19 mouse cellular contexts compared by ENCODE assay signal in the genomic region with DNA sequence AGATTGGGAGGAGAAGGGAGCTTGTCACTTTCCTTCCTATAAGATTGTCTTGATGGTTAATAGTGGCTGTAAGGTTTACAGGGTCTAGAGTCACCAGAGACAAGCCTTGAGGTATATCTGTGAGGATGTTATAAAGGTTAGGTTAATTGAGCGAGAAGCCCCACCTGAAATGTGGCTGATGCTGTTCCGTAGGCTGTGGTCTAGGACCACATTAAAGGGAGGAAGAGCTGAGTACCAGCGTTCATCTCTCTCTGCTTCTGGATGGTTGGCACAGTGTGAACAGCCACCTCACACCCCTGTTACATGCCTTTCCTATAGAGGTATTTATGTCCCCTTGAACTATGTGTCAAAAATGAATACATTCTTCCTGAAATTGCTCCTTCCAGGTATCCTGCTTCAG.
DNase-seq lines count a peak whose midpoint lies in the region; ATAC-seq lines count a peak whose summit lies in the region.
"Had no signal": no experiment of that assay in that cellular context is flagged by ENCODE, and none has a peak within 500 bp of the region (broad histone marks: within the 10 kb centered on the region; RNA-seq: fewer than 3 reads in every experiment).

No protein-coding gene starts in this region.

- DNase-seq in CD4-positive helper T cell, adult 2 months (ENCODE audit: low read depth, low spot score), result peak; percentile 87
- peak; percentile 80 for DNase-seq in induced T-regulatory cell, adult 2 months (ENCODE audit: low read depth)
- DNase-seq in natural killer cell, adult 2 months (ENCODE audit: low spot score in 2 of 2), result peak; percentile 33 to 37
- no peak for DNase-seq in urinary bladder, adult 18-20 months (ENCODE audit: low spot score in 2 of 2)
- DNase-seq in cerebellum, postnatal 10 days, result no peak
- DNase-seq: adrenal gland, adult 8-10 months; adrenal gland, postnatal 36 days; cerebellum, adult 8-10 months; cerebellum, postnatal 25 days; gastrocnemius, postnatal 10 days; heart, adult 2 months; heart, postnatal 10 days; heart, postnatal 4 days had no signal

- peak; percentile 59 for ATAC-seq in CD4-positive, CD25-positive, alpha-beta regulatory T cell, adult 4 months
- no peak for ATAC-seq in frontal cortex, adult (ENCODE audit: low TSS enrichment)
- ATAC-seq: forebrain, embryonic 15.5 days; hindbrain, embryonic 16.5 days; intestine, embryonic 15.5 days; Patski had no signal

Comparison
In these comparisons a context has a peak if more than half of its experiments do, and no peak if none do; other contexts are left out.
1. DNase-seq: peak in CD4-positive helper T cell, adult 2 months (single experiment), induced T-regulatory cell, adult 2 months (single experiment) and natural killer cell, adult 2 months (2 of 2); none in urinary bladder, adult 18-20 months (0 of 2) and cerebellum, postnatal 10 days (0 of 2).